Comparison of ENCODE assay signal across 11 mouse cellular contexts in the genomic region with DNA sequence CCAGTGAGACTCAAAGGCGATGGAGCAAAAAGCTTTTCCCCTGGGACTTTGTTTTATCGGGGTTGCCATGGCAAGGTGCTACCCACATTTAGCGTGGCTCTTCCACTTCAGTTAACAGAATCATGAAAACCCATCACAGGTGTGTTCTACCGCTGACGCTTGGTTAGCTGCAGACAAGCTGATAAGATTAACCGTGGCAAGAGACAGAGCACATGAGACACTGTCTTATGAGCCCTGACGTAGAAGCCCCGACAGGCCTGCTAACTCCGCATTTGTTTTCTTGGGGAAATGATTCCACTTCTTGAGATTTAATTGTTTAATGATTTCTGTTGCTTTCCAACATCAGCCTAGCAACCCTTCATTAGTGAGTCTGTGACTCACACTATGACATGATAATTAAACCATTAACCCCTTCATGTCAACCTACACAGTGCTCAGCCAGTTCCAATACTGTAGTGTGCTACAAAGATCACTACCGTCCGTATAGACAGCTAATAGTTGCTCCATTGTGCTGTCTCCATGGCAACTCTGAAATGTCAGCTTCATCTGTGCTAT. TPM values are rescaled to one million over a fixed set of nuclear protein-coding genes. Genes with fewer than 3 reads are reported as not detected.
A peak's percentile ranks its signal among the peaks of the same experiment; 100 is the strongest.
DNase-seq lines count a peak whose midpoint lies in the region; ATAC-seq and TF ChIP-seq lines count a peak whose summit lies in the region.
"Had no signal": no experiment of that assay in that cellular context is flagged by ENCODE, and none has a peak within 500 bp of the region (broad histone marks: within the 10 kb centered on the region; RNA-seq: fewer than 3 reads in every experiment).

No protein-coding gene starts in this region.

- no peak for TF ChIP-seq POLR2A in testis, adult 2 months (IDR thresholded peaks at IDR 0.05; ENCODE audit: control insufficient read depth, low read depth, low read length)

- no peak for DNase-seq in heart, postnatal 14 days
- no peak for DNase-seq in testis, postnatal 14 days (ENCODE audit: low spot score)
- peak; percentile 72 for DNase-seq in hindbrain, postnatal 0 days (ENCODE audit: low spot score)
- peak; percentile 42 for DNase-seq in splenic B cell, adult 2 months (ENCODE audit: low read depth, low spot score)
- DNase-seq in gastrocnemius, adult 2 months = no peak
- DNase-seq in frontal cortex, postnatal 36 days (ENCODE audit: low spot score in 2 of 2) = no peak
- DNase-seq: adrenal gland, adult 2 months; gastrocnemius, postnatal 14 days had no signal

- no peak for ATAC-seq in heart, embryonic 15.5 days (replicated peaks; ENCODE audit: insufficient number of reproducible peaks, insufficient read depth, low FRiP score, low read depth)
- peak; percentile 76 for ATAC-seq in hindbrain, postnatal 0 days

- no peaks in the 10 kb centered on the region for H3K9me3 ChIP-seq in heart, embryonic 15.5 days (replicated peaks)
- no peaks in the 10 kb centered on the region for H3K9me3 ChIP-seq in hindbrain, postnatal 0 days (ENCODE audit: low read length)
- H3K9me3 ChIP-seq: liver, embryonic 15.5 days had no signal

- peak overlapping the region; percentile 43 for H3K4me2 ChIP-seq in heart, embryonic 15.5 days
- peak overlapping the region; percentile 35 for H3K4me2 ChIP-seq in hindbrain, postnatal 0 days (ENCODE audit: low read depth, low read length)
- H3K4me2 ChIP-seq: liver, embryonic 15.5 days had no signal

- H3K4me3 ChIP-seq in heart, embryonic 15.5 days = peak overlapping the region; percentile 13; the same call in 1 of the 2 replicates
- no peak overlapping the region; the same call in 1 of the 2 replicates for H3K4me3 ChIP-seq in testis, adult 2 months (ENCODE audit: control insufficient read depth, low read depth, low read length)
- no peak overlapping the region for H3K4me3 ChIP-seq in hindbrain, postnatal 0 days (ENCODE audit: low read length)
- no peak overlapping the region for H3K4me3 ChIP-seq in gastrocnemius, adult 2 months
- H3K4me3 ChIP-seq: liver, embryonic 15.5 days had no signal

- no peak for TF ChIP-seq CTCF in testis, adult 2 months (IDR thresholded peaks at IDR 0.05; ENCODE audit: control insufficient read depth, insufficient read depth, insufficient replicate concordance, low read depth, low read length)
- TF ChIP-seq CTCF in hindbrain, postnatal 0 days (IDR thresholded peaks at IDR 0.05; ENCODE audit: low read depth) = no peak
- no peak for TF ChIP-seq CTCF in gastrocnemius, adult 2 months (IDR thresholded peaks at IDR 0.05)

- no peak overlapping the region; the same call in 1 of the 2 replicates for H3K9ac ChIP-seq in heart, embryonic 15.5 days
- H3K9ac ChIP-seq in hindbrain, postnatal 0 days (replicated peaks; ENCODE audit: low read length) = no peak overlapping the region
- H3K9ac ChIP-seq: liver, embryonic 15.5 days had no signal

- peaks cover 6% of the 10 kb centered on the region; the same call in 1 of the 2 replicates for H3K4me1 ChIP-seq in heart, embryonic 15.5 days (replicated peaks)
- H3K4me1 ChIP-seq in testis, adult 2 months (ENCODE audit: control insufficient read depth, insufficient read depth, low read length) = peaks cover 3% of the 10 kb centered on the region
- 0 out of 2 replicates have a peak, but pooled peaks cover 5% of the 10 kb centered on the region for H3K4me1 ChIP-seq in hindbrain, postnatal 0 days (ENCODE audit: insufficient read depth, low read length)

- no peak overlapping the region for H3K27ac ChIP-seq in heart, embryonic 15.5 days
- H3K27ac ChIP-seq in testis, adult 2 months (ENCODE audit: control insufficient read depth, insufficient read depth, low read depth, low read length) = peak overlapping the region; percentile 10; the same call in 1 of the 2 replicates
- peak overlapping the region; percentile 43; the same call in 1 of the 2 replicates for H3K27ac ChIP-seq in hindbrain, postnatal 0 days
- H3K27ac ChIP-seq in gastrocnemius, adult 2 months = no peak overlapping the region
- H3K27ac ChIP-seq: liver, embryonic 15.5 days had no signal

- intact Hi-C loops in heart, postnatal 14 days (cut with DNase I) = no loop called here
- intact Hi-C loops in gastrocnemius, adult 2 months (cut with DNase I) = no loop called here

- H3K27me3 ChIP-seq in heart, embryonic 15.5 days = no peaks in the 10 kb centered on the region
- H3K27me3 ChIP-seq in testis, adult 2 months (ENCODE audit: control insufficient read depth, insufficient read depth, low read length) = no peaks in the 10 kb centered on the region
- no peaks in the 10 kb centered on the region for H3K27me3 ChIP-seq in hindbrain, postnatal 0 days (ENCODE audit: insufficient read depth, low read length)
- H3K27me3 ChIP-seq in splenic B cell, adult 2 months (ENCODE audit: control insufficient read depth, insufficient read depth, low read length, poor library complexity, severe bottlenecking) = no peaks in the 10 kb centered on the region
- H3K27me3 ChIP-seq: liver, embryonic 15.5 days had no signal

- WGBS in heart, embryonic 15.5 days = 35% methylated on average over 11 of the region's 11 CpGs
- WGBS in hindbrain, postnatal 0 days = 19% methylated on average over 11 of the region's 11 CpGs

- H3K36me3 ChIP-seq in heart, embryonic 15.5 days = no peaks in the 10 kb centered on the region
- no peaks in the 10 kb centered on the region for H3K36me3 ChIP-seq in testis, adult 2 months (ENCODE audit: control insufficient read depth, insufficient read depth, low read length)
- no peaks in the 10 kb centered on the region for H3K36me3 ChIP-seq in hindbrain, postnatal 0 days (ENCODE audit: insufficient read depth, low read length)
- no peaks in the 10 kb centered on the region for H3K36me3 ChIP-seq in splenic B cell, adult 2 months (ENCODE audit: control insufficient read depth, insufficient read depth, low read length, poor library complexity, severe bottlenecking)
- H3K36me3 ChIP-seq: liver, embryonic 15.5 days had no signal

RNA-seq across cellular contexts. Expression of a gene that starts 42.7 kb away (rescaled TPM):
- 1.1 and 1.6 TPM in 2 replicates for polyA plus RNA-seq in heart, embryonic 15.5 days (2015; fragmentation: Nextera tagmentation; extraction: Ambion mirVana)
- 1 to 10 TPM; 1.1 to 1.5 TPM for total RNA-seq in heart, postnatal 14 days (2021)
- polyA plus RNA-seq in testis, adult 2 months (2012; rRNA removed) = 1.9 and 2.5 TPM in 2 replicates
- 11.3 and 13.5 TPM in 2 replicates for total RNA-seq in hindbrain, postnatal 0 days (2014; rRNA removed)
- polyA plus RNA-seq in hindbrain, postnatal 0 days (2015; fragmentation: Nextera tagmentation; extraction: Ambion mirVana) = 4.0 and 4.5 TPM in 2 replicates
- total RNA-seq in gastrocnemius, adult 2 months (2021) = under 1 TPM; 0.20 to 0.59 TPM

RNA-seq across cellular contexts. Expression of a gene that starts 51.1 kb away (rescaled TPM):
- polyA plus RNA-seq in heart, embryonic 15.5 days (2015; fragmentation: Nextera tagmentation; extraction: Ambion mirVana) = 56.7 and 64.0 TPM in 2 replicates
- 10 to 100 TPM; 65.8 to 67.4 TPM for total RNA-seq in heart, postnatal 14 days (2021)
- 40.6 and 46.5 TPM in 2 replicates for polyA plus RNA-seq in testis, adult 2 months (2012; rRNA removed)
- total RNA-seq in hindbrain, postnatal 0 days (2014; rRNA removed) = 108 and 126 TPM in 2 replicates
- 164 and 170 TPM in 2 replicates for polyA plus RNA-seq in hindbrain, postnatal 0 days (2015; fragmentation: Nextera tagmentation; extraction: Ambion mirVana)
- 10 to 100 TPM; 40.1 to 49.3 TPM for total RNA-seq in gastrocnemius, adult 2 months (2021)

Comparison
In these comparisons a context has a peak if more than half of its experiments do, and no peak if none do; other contexts are left out.
1. H3K27ac ChIP-seq: peak in testis, adult 2 months (single experiment) and hindbrain, postnatal 0 days (single experiment); none in heart, embryonic 15.5 days (single experiment) and gastrocnemius, adult 2 months (single experiment).
2. DNase-seq: peak in hindbrain, postnatal 0 days (single experiment) and splenic B cell, adult 2 months (single experiment); none in heart, postnatal 14 days (0 of 2), testis, postnatal 14 days (single experiment), gastrocnemius, adult 2 months (single experiment) and frontal cortex, postnatal 36 days (0 of 2).